Mouse (Mus musculus) forebrain, embryonic 14.5 days (tissue): ENCODE measurements around the gene Zdhhc12. TPM values are rescaled to one million over a fixed set of nuclear protein-coding genes. Genes with fewer than 3 reads are reported as not detected.

Experiments used
- ATAC-seq: fragments of 200-750 bp; cut with Nextera tagmentation; 2 replicates; pipeline ENCODE4 v1.8.0; 2017; ENCODE audit warnings: mild to moderate bottlenecking, moderate library complexity
- DNase-seq: peaks from one replicate; pipeline ENCODE4 v3.0.0-alpha.2; 2015; ENCODE audit warnings: low spot score
- H3K27ac ChIP-seq: fragments of 300-500 bp; sonication (generic); 2 replicates; pipeline ENCODE4 v1.5.1; 2014; ENCODE audit warnings: low read depth, mild to moderate bottlenecking, control low read depth, low read length, moderate library complexity
- H3K27me3 ChIP-seq: fragments of 300-500 bp; sonication (generic); replicated peaks from 2 replicates; pipeline ENCODE4 v1.6.1; 2014; ENCODE audit warnings: low read length, control low read depth, mixed read lengths; ENCODE audit not compliant: control insufficient read depth, insufficient read depth
- H3K36me3 ChIP-seq: fragments of 300-500 bp; sonication (generic); 2 replicates; pipeline ENCODE4 v1.6.1; 2014; ENCODE audit warnings: low read length, control low read depth; ENCODE audit not compliant: control insufficient read depth, insufficient read depth
- H3K4me1 ChIP-seq: fragments of 300-500 bp; sonication (generic); 2 replicates; pipeline ENCODE4 v1.6.1; 2014; ENCODE audit warnings: antibody characterized with exemption, low read length, control low read depth; ENCODE audit not compliant: control insufficient read depth, insufficient read depth
- H3K4me2 ChIP-seq: fragments of 300-500 bp; sonication (generic); 2 replicates; pipeline ENCODE4 v1.6.1; 2014; ENCODE audit warnings: mild to moderate bottlenecking, control low read depth, low read length
- H3K4me3 ChIP-seq: fragments of 300-500 bp; sonication (generic); 2 replicates; pipeline ENCODE4 v1.5.1; 2014; ENCODE audit warnings: low read depth, low read length, control low read depth
- H3K9ac ChIP-seq: fragments of 300-500 bp; sonication (generic); 2 replicates; pipeline ENCODE4 v1.6.1; 2014; ENCODE audit warnings: mild to moderate bottlenecking, low read length, control low read depth, moderate library complexity
- H3K9me3 ChIP-seq: fragments of 300-500 bp; sonication (generic); replicated peaks from 2 replicates; pipeline ENCODE4 v1.6.1; 2016; ENCODE audit warnings: low read length, control low read depth, mixed read lengths; ENCODE audit not compliant: control insufficient read depth
- WGBS: fragments of 180-500 bp; shearing (Covaris S2); extraction: QIAGEN DNeasy Blood & Tissue Kit; methylation state at CpG from one replicate; pipeline ENCODE4 v1.1.7; 2014; 5-methylcytosine and 5-hydroxymethylcytosine counted together
- polyA plus RNA-seq: library from polyadenylated mRNA; unstranded; fragments of >200 nt; fragmentation: Nextera tagmentation; extraction: Ambion mirVana; gene quantifications from 2 replicates; pipeline ENCODE4 v1.2.1, GENCODE M21; 2014

Zdhhc12 gene
- polyA plus RNA-seq, 1 experiment from 2014 or later, result 24.1 TPM

DNA sequence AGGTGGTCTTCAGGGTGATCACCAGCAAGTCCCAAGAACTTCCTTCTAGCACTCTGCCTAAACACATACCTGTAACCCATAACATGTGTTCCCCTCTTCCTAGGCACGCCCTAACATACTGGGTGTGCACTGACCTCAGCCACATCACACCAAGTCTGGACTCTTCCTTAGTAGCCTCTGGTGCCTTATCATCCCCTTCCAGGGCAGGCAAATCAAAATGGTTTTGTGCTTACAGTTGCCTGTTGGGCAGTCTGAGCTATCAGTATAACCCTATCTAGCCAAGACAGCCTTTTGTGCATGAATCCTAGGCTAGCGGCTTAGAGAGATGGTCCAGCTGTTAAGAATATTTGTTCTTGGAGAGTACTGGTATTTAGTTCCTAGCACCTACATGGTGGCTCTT is 18.1 kb upstream of the Zdhhc12 start:
- no peaks in the 10 kb centered on the region for H3K4me1 ChIP-seq
- peaks cover 64% of the 10 kb centered on the region for H3K36me3 ChIP-seq
- no peaks in the 10 kb centered on the region for H3K9me3 ChIP-seq
- no peak for ATAC-seq
- WGBS, result 95% methylated on average over 2 of the region's 2 CpGs
- H3K4me2 ChIP-seq, result no peak overlapping the region
- no peak overlapping the region for H3K9ac ChIP-seq
- H3K27me3 ChIP-seq, result no peaks in the 10 kb centered on the region
- no peak overlapping the region for H3K27ac ChIP-seq
- no peak overlapping the region for H3K4me3 ChIP-seq
- DNase-seq, result no peak

DNA sequence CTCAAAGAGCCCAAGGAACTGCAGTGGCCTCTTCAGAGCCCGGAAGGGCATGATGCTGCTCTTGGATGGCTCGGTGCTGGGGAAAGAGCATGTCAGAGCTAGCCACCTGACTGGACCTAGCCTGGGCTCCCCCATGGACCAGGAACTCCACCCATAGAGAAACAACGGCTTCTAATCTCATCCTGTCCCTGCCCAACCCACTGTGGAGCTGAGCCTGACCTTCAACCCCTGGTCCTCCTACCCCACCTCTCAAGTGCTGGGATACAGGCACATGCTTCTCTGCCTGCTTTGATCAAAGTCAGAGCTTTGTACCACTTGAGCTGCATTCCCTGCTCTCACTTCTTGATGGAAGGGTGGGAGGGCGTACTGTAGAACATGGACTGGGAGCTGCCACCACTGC is 14.8 kb upstream of the Zdhhc12 start:
- DNase-seq (no peak), ATAC-seq (no peak)
- H3K36me3 ChIP-seq, result peaks cover 89% of the 10 kb centered on the region
- no peak overlapping the region for H3K4me2 ChIP-seq
- no peaks in the 10 kb centered on the region for H3K4me1 ChIP-seq
- no peaks in the 10 kb centered on the region for H3K27me3 ChIP-seq
- WGBS, result 93% methylated on average over 4 of the region's 4 CpGs
- H3K9ac ChIP-seq, result no peak overlapping the region
- H3K9me3 ChIP-seq, result no peaks in the 10 kb centered on the region
- H3K27ac ChIP-seq, result no peak overlapping the region
- H3K4me3 ChIP-seq, result no peak overlapping the region

DNA sequence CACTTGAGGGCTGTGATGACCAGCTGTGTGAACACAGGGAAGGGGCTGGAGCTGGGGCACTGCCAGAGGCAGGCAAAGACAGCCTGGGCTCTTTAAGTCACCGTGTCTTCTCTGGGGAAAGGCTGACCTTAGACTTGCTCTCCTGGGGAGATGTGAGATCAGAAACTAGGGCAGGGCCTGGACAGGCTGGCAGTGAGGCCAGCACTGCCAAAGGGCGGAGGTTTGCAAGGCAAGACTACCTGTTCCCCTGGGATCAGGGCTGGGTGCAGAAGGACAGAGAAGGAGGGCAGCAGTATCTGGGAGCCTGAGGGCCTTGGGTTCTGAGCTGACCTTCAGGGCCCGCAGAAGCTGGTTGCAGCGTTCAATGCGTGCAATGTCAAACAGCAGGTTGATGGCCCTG is 14.2 kb upstream of the Zdhhc12 start:
- H3K4me1 ChIP-seq, result no peaks in the 10 kb centered on the region
- WGBS, result 92% methylated on average over 5 of the region's 5 CpGs
- peaks cover 89% of the 10 kb centered on the region for H3K36me3 ChIP-seq
- no peak overlapping the region for H3K27ac ChIP-seq
- H3K27me3 ChIP-seq, result no peaks in the 10 kb centered on the region
- H3K4me2 ChIP-seq, result no peak overlapping the region
- no peak for DNase-seq
- H3K9ac ChIP-seq, result no peak overlapping the region
- no peaks in the 10 kb centered on the region for H3K9me3 ChIP-seq
- H3K4me3 ChIP-seq, result no peak overlapping the region
- ATAC-seq, result no peak

DNA sequence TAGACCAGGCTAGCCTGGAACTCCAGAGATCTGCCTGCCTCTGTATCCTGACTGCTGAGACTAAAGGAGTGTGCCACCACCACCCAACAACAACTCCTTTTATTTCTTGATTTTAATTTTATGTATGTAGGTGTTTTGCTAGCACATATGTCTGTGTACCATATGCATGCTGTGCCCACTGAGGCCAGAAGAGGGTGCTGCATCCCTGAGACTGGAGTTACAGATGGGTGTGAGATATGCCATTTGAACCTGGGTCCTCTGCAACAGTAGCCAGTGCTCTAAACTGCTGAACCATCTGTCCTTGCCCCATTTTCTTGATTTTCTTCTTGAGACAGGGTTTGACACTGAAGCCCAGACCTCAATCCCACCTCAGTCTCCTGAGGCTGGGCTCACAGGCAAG is 12.9 kb upstream of the Zdhhc12 start:
- Histone ChIP-seq H3K9ac (no peak overlapping the region), H3K27me3 (no peaks in the 10 kb centered on the region), H3K9me3 (no peaks in the 10 kb centered on the region), H3K4me1 (no peaks in the 10 kb centered on the region), H3K4me2 (no peak overlapping the region), H3K4me3 (no peak overlapping the region), H3K36me3 (peaks cover 92% of the 10 kb centered on the region), H3K27ac (no peak overlapping the region)
- DNase-seq, result peak; percentile 32
- no peak for ATAC-seq

DNA sequence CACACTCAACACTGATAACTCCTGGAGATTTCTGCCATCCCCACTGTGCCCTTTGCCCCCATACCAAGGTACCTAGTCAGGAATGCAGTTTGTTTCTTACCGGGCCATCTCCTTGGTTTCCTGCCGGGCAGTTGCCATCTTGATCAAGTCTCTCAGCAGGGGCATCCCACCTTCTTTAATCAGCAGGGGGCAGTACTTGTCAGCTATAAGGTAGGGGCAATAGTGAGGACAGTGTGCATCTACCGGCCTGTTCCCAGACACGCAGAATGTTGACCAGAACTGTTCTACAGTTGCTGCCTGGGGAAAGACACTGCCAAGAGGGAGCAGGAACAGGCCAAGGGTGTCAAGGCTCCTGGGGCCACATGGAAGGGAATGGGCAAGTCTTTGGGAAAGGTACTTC is 6.8 kb upstream of the Zdhhc12 start:
- H3K9ac ChIP-seq, result no peak overlapping the region
- H3K36me3 ChIP-seq, result peaks cover 75% of the 10 kb centered on the region
- H3K4me1 ChIP-seq, result no peaks in the 10 kb centered on the region
- ATAC-seq (no peak), DNase-seq (no peak)
- H3K4me2 ChIP-seq, result no peak overlapping the region
- H3K9me3 ChIP-seq, result no peaks in the 10 kb centered on the region
- H3K27ac ChIP-seq, result no peak overlapping the region
- 80% methylated on average over 4 of the region's 4 CpGs for WGBS
- no peak overlapping the region for H3K4me3 ChIP-seq
- no peaks in the 10 kb centered on the region for H3K27me3 ChIP-seq

DNA sequence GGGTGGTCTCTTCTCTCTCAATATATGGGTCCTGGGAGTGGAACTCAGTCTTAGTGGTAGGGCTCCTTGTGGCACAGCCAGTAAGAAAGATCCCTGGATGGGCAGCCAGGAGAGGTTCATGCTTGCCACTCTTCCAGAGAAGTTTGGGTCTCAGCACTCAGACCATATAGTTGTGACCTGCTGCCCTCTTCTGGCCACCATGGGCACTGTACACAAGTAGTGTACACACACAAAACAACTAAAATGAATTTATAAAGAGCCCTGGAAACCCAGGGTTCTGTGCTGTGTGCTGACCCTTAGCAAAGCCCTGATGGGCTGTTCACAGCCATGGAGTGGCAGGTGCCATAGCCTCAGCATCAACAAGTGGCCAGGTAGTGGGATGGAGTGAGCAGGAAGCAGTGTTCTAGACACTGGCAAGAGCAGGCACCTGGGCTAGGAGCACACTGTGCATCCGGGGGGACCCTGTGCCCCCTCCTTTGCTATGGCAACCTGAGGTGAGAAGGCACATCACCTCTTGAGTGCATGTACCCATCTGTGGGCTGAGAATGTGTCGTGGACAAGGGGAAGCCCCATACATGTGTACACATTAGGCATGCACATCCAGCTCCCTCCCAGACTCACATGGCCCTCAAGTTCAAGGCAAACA is 2.6 kb upstream of the Zdhhc12 start:
- H3K36me3 ChIP-seq, result peaks cover 41% of the 10 kb centered on the region
- no peaks in the 10 kb centered on the region for H3K9me3 ChIP-seq
- H3K27ac ChIP-seq, result no peak overlapping the region
- H3K27me3 ChIP-seq, result no peaks in the 10 kb centered on the region
- WGBS, result 87% methylated on average over 2 of the region's 2 CpGs
- no peak overlapping the region for H3K9ac ChIP-seq
- no peak overlapping the region for H3K4me3 ChIP-seq
- H3K4me2 ChIP-seq, result no peak overlapping the region
- peak; percentile 61 for DNase-seq
- peaks cover 8% of the 10 kb centered on the region for H3K4me1 ChIP-seq
- ATAC-seq, result no peak

DNA sequence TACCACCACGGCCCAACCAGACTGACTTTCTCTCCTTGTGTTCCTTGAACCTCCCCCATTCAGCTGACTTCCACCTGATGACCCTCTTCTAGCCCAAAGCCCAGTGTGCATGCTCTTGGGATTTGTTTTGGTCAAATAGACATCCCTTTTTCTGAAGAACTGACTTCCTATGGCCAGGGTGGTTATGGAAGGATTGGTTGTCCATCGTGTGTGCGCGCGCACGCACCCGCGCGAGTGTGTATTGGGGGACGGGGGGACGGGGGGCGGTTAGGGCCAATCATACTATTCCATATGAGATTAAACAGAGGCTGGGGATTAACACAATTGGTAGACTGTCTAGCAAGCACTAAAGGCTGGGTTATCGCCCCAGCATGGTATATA is 750 bp upstream of the Zdhhc12 start:
- Histone ChIP-seq H3K27me3 (no peaks in the 10 kb centered on the region), H3K9me3 (no peaks in the 10 kb centered on the region), H3K4me2 (peak overlapping the region; percentile 75), H3K4me1 (peaks cover 8% of the 10 kb centered on the region), H3K4me3 (peak overlapping the region; percentile 56), H3K36me3 (peaks cover 31% of the 10 kb centered on the region), H3K9ac (peak overlapping the region; percentile 72), H3K27ac (0 out of 2 replicates have a peak overlapping the region, but pooled peaks have one; percentile 30)
- WGBS, result 2% methylated on average over 13 of the region's 13 CpGs
- no peak for ATAC-seq
- peak; percentile 17 for DNase-seq

DNA sequence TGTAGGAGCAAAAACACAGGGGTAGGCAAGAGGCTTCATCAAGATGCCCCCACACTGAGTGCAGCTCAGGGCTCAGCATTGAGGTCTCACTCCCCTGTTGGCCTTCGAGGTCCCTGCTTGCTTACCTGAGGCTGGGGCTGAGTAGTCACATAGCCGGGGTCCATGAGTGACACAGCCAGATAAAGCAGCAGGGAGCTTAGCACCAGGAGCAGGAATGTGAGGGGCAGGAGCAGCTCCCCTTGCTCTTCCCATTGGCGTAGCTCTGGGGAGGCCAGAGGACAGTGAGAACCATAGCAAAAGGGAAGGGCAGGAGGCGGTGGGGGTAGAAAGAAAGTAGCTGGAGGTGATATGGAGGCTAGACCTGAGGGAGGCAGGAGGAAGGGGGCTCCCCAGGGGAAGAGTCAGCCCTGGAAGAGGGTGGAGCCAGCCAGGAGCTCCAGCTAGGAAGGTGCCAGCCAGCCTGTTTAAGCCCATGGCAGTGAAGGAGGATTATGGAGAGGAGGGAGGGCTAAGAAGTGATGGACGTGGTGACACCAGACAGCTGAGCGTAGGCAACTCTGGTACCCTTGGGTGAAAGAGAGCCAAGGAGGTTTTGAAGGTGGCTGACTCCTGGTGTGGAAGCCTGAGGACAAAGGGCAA is 1.0 kb downstream of the Zdhhc12 start:
- DNase-seq (no peak), ATAC-seq (no peak)
- peak overlapping the region; percentile 56 for H3K4me3 ChIP-seq
- 49% methylated on average over 6 of the region's 6 CpGs for WGBS
- peak overlapping the region; percentile 75 for H3K4me2 ChIP-seq
- no peaks in the 10 kb centered on the region for H3K9me3 ChIP-seq
- no peaks in the 10 kb centered on the region for H3K27me3 ChIP-seq
- H3K36me3 ChIP-seq, result peaks cover 16% of the 10 kb centered on the region; the same call in 1 of the 2 replicates
- peak overlapping the region; percentile 72; the same call in 1 of the 2 replicates for H3K9ac ChIP-seq
- H3K4me1 ChIP-seq, result peaks cover 8% of the 10 kb centered on the region
- no peak overlapping the region for H3K27ac ChIP-seq

DNA sequence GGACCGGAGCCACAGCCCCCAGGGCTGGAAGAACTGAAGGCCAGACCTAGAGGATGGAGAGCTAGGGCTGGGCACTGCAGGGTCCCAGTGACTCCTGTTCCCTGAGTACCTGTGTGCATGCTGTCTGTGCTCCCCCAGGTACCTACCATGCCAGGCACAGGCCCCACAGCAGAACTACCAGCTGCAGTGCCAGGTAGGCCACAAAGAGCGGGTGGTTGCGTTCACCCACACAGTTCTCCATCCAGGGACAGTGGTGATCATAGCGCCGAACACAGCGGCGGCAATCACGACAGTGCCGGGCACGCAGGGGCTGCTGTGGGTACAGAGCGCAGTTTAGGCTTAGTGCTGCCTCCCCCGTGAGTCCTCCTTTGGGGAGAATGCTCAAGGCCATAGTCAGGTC is 1.9 kb downstream of the Zdhhc12 start:
- no peak for ATAC-seq
- WGBS, result 93% methylated on average over 12 of the region's 12 CpGs

More for the DNA sequence above, 1.9 kb downstream of the Zdhhc12 start:
- no peaks in the 10 kb centered on the region for H3K27me3 ChIP-seq
- H3K9me3 ChIP-seq, result no peaks in the 10 kb centered on the region
- H3K4me3 ChIP-seq, result no peak overlapping the region
- DNase-seq, result no peak
- H3K27ac ChIP-seq, result no peak overlapping the region
- no peak overlapping the region for H3K4me2 ChIP-seq
- H3K9ac ChIP-seq, result no peak overlapping the region
- 0 out of 2 replicates have a peak, but pooled peaks cover 8% of the 10 kb centered on the region for H3K36me3 ChIP-seq
- peaks cover 8% of the 10 kb centered on the region for H3K4me1 ChIP-seq
